Mouse (Mus musculus) layer of hippocampus, adult 18-20 months (tissue): ENCODE results near the gene Ilvbl. TPM values are rescaled to one million over a fixed set of nuclear protein-coding genes. Genes with fewer than 3 reads are reported as not detected.
"Not testable (repeated sequence)": the region's sequence is repeated elsewhere in the genome, so short reads cannot be mapped to it uniquely, and the experiment has no call there.

Experiments used
- DNase-seq, 2 experiments: peaks; one replicate each; pipeline ENCODE4 v3.0.0; 2022; ENCODE audit warnings: low spot score in 2 of 2
- microRNA-seq, 2 experiments: library from miRNA; unstranded; fragments of <30 nt; microRNA quantifications; one replicate each; pipeline ENCODE4 v1.2.0; 2021
- total RNA-seq, 2 experiments: library from RNA; stranded (reverse); gene quantifications; 2 replicates each; pipeline ENCODE4 v1.2.3; 2021

The Ilvbl gene
- total RNA-seq, 2 experiments from 2014 or later = 27.3 to 33.4 TPM

DNA sequence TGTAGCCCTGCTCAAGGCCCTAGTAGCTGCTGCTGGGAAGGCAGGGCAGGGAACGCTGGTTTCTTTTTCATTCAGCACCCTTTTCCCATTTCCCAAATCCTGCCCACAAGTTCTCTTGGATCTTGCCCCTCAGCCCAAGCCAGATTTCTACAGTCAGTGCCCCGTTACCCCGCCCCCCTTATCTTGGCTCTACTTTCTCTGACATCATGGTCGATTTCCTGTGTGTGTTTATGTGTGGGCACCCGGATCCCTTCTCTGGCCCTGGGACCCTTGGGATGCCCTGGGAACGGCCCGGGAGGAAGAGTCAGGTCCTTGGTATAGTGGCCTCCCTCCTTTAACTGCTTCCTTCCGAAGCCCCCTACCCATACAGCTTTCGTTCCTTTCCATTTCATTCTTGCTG lies 16.6 kb downstream of the Ilvbl start:
- no peak for DNase-seq

DNA sequence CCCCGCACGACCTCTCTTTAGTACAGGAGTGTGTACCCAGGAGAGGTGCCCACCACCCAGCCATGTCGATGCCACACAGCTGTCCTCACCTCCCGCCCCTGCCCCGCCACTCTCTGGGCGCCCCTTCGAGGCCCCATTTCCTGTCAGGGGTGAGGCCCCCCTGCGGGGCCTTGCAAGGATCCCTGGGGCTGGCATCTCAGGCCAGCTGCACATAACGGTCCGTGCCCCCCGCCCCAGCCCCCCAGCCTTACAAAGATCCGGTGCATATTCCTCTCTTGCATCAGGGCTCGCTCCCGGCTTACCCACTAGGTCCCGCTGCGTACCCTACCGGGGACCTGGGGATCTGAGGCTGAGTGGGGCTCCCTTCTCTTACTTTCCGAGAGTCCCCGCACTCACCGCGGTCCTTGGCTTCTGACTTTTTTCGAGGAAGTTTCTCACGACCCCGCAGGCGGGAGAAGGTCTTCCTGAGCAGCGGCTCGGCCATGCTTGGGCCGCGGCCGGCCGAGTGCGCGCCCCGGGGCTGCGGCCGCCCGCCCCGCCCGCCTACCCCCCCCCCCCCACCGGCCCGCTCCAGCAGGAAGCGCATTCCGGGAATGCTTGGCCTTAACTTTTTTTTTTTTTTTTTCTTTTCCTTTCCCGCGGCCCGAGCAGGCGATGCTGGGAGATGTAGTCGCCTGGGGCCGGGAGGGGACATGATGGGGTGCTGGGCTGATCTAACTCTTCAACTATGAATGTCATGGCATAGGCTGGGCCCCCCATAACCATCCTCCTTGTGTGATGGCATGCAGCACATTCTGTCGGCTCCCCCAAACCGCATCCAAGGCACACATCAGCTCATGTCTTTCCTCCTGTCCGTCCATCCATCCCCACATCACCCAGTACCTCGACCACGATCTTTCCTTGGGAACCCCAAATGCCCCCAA lies 17.5 kb downstream of the Ilvbl start, which contains the start of gene Syde1:
Gene Syde1, minus strand, starts transcription at position 559 of the 923 bp plus-strand sequence.
- DNase-seq = no peak

DNA sequence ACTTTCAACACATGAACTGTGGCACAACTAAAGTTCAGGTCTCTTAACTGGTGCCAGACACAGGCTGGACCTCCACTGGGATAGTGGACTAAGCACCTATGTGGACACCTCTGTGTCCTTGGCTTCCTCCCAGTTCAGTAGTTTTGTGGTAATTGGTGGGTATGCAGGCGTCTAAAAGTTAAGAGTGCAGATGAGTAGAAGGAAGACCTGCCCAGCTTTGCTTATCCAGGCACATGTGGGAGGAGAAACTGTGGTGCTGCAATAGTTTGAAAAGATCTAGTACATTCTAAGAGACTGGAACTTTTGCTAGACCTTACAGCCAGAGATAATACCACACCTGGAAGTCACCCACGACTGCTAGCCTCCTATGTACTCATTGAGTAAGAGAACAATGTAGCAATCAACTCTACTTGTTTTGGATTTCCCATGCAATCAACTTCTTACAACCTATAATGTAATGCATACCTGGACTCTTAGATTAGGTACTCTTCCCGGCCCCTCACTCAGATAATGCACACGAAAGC lies 18.8 kb downstream of the Ilvbl start:
- no peak for DNase-seq

DNA sequence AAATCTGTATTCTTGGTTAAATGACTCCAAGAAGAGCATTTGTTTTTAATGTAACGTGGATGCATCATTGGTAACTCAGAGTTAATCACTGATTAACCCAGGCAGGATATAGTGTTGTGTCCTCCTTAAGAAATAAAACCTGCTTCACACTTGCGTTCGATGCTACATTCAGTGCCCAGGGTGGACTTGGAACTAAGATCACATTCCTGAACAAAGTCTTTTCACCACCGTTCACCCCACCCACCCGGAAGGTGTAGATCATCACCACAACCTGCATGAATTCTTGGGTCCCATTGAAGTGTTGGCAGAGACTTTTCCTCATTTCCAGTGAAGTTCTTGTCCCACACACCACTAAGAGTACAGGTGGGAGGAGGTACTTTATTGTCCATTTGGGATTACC lies 19.6 kb downstream of the Ilvbl start:
- DNase-seq = no peak

DNA sequence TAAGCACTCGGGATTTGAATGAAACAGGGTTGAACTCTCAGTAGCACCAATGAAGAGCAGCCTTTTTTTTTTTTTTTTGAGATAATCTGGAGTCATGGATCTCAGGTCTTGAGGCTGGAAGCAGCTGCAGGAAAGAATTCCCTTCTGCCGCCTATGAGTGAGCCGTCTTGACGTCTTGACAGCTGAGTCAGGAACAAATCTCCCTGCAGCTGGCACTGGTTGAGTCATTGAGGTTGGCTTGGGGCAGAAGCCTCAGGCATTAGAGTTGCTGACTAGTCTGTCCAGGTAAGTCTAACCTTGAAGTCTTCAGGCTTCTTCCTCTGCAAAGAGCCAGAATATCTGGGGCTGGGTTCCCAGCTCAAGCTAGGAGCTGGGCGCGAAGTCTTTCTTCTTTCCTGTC lies 20.0 kb downstream of the Ilvbl start:
- DNase-seq = no peak

DNA sequence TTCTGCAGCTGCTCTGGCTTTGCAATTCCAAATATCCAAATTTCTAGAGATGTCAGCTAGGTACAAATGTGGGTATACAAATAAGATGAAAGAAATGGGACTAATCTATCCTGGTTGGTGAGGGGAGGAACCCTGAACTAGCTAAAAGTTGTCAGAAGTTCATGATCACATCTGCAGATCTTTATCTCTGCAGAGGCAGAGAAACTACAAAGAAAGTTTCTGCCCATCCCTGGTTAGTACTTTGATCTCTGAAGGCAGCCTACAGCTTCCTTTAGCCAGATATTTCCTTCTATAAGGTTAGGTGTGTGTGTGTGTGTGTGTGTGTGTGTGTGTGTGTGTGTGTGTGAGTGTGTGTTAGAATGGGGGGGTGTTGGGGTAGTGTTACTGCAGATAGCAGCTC lies 20.4 kb downstream of the Ilvbl start:
- DNase-seq = no peak

DNA sequence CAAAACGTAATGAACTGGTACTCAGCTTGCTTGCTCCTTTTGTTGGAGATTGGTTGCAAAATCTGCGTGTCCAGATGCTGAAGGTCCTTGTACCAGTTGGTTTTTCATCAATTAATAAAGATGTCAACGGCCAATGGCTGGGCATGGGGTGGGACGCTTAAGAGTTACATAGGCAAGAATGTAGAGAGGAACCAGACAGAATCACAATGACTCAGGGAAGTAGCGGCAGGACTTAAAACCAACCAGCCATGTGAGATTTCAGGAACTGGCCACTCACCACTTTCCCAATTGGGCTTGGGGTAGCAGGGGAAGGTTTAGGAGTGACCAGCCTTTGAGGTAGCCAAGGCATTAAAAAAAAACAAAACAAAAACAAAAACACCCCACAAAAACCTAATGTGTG lies 25.7 kb downstream of the Ilvbl start:
- no peak for DNase-seq

DNA sequence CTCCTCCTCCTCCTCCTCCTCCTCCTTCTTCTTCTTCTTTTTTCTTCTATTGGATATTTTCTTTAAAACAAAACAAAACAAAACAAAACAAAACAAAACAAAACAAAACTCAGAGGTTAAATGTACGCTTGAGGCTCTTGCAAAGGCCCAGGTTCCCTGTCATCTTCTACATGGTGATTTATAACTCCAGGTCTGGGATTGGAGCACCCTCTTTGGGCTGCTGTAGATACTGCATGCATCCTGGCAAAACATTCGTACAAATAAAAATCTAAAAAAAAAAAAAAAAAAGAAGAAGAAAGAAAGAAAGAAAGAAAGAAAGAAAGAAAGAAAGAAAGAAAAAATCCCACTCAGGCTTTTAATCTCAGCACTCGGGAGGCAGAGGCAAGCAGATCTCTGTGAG lies 30.9 kb downstream of the Ilvbl start:
- peak in 1 of 2 experiments; percentile 64 for DNase-seq

DNA sequence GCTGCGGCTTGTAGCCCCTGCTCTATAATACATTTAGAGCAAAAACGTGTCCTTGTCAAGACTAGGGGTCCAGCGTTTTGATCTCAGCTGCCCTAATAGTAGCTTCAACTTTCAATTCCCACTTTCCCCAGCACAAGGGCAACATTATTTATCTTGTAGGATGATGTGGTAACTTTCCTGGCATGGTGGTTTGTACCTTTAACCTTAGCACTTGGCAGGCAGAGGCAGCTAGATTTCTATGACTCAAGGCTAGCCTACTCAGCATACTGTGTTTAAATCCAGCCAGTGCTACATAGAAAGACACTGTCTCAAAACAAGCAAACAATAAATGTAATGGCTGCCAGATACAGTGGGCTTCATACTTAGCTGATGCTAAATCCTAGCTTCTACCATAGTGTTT lies 33.5 kb downstream of the Ilvbl start:
- no peak for DNase-seq

DNA sequence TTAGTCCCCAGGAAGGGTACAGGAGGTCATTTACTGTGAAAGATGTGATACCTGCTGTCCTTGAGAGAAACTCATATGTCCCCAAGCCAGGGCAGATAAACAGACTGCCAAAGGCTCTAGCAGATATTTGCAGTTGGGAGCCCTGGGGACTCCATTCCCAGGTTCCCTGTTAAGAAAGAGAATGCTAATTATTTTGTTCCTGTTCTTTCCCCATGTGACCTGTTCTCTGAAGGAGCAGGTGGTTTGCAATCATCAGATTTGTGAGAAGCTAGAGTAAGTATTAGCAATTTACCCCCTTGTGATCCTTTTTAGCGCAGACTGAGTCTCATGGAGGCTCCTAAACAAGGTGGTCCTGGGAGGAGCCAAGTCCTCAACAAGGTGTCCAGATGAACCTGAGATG lies 43.8 kb downstream of the Ilvbl start, which contains the start of gene Olfr1357:
Gene Olfr1357, minus strand, starts transcription at position 101 of the 400 bp plus-strand sequence.
- no peak for DNase-seq

DNA sequence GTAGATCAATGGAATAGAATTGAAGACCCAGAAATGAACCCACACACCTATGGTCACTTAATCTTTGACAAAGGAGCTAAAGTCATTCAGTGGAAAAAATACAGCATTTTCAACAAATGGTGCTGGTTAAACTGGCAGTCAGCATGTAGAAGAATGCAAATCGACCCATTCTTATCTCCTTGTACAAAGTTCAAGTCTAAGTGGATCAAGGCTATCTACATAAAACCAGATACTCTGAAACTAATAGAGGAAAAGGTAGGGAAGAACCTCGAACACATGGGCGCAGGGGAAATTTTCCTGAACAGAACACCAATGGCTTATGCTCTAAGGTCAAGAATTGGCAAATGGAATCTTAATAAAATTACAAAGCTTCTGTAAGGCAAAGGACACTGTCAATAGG lies 49.0 kb downstream of the Ilvbl start:
- not testable (repeated sequence) for DNase-seq

DNA sequence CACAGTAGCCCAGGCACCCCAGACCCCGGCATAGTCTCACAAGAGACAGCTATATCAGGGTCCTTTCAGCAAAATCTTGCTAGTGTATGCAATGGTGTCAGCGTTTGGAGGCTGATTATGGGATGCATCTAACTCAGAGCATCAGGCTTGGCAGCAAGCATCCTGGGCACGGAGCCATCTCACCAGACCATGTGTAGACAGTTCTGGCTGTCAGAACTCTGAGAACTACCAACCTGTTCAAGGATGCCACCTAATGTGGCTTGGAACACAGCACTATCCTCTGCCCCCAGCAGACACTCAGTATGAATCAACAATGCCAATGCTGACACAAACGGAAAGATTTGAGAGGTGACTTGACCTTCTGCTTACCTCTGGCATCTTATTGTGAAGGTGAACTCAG lies 56.0 kb downstream of the Ilvbl start:
- peak; percentile 38 to 73 for DNase-seq

DNA sequence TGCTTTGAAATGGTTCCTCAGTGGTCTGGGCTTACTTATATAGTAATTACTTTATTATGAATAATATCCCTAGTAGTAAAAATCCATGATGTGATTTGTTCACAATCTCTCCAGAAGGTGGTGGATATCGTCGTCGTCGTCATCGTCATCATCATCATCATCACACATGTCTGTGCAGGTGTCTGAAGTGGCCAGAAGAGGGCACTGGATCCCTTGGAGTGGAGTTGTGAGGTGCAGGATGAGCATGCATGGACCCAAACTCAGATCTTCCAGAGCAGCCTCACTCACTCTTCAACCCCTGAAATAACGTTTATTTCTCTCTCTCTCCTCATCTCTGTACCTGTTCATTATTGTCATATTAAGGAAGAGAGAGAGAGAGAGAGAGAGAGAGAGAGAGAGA lies 58.2 kb downstream of the Ilvbl start:
- peak; percentile 11 to 54 for DNase-seq

Small RNAs within 50 kb of the gene (microRNA-seq; reads per million reads assigned to microRNA genes)
- 0 reads per million in 2 experiments for gene Gm27541

Other genes with a start within 250 kb of the Ilvbl start
- gene Agpat3, start 221.9 kb upstream of the Ilvbl start, total RNA-seq = 100 to 1,000 TPM; 217 to 218 TPM
- 100 to 1,000 TPM; 361 to 370 TPM for gene Rrp1, start 161.3 kb upstream of the Ilvbl start, total RNA-seq
- gene Cstb, start 148.7 kb upstream of the Ilvbl start, total RNA-seq = 10 to 100 TPM; 39.1 to 40.5 TPM
- 100 to 1,000 TPM in 1 of 2 experiments, 10 to 100 TPM in 1; 99.5 to 106 TPM for gene Pdxk, start 109.4 kb upstream of the Ilvbl start, total RNA-seq
- gene Olfr1358, start 56.9 kb upstream of the Ilvbl start, total RNA-seq = not detected
- gene Syde1, start 17.6 kb downstream of the Ilvbl start, total RNA-seq = 1 to 10 TPM; 6.8 to 8.2 TPM
- gene Olfr1357, start 43.7 kb downstream of the Ilvbl start, total RNA-seq = not detected
- gene Casp14, start 143.9 kb downstream of the Ilvbl start, total RNA-seq = not detected
- under 1 TPM; 0.56 to 0.72 TPM for gene Ccdc105, start 178.7 kb downstream of the Ilvbl start, total RNA-seq
- 10 to 100 TPM; 11.0 to 13.7 TPM for gene Slc1a6, start 206.2 kb downstream of the Ilvbl start, total RNA-seq